Mouse (Mus musculus) left cerebral cortex, adult 2 months (tissue): ENCODE results near the gene Olfr126. TPM values are rescaled to one million over a fixed set of nuclear protein-coding genes. Genes with fewer than 3 reads are reported as not detected.

Experiments used
- DNase-seq, 2 experiments: peaks; one replicate each; pipeline ENCODE4 v3.0.0; 2021 to 2022; ENCODE audit warnings: low spot score in 2 of 2, mixed read lengths in 1 of 2; ENCODE audit errors: extremely low spot score in 1 of 2
- H3K27ac ChIP-seq: fragments of 200-600 bp; 2 replicates; pipeline ENCODE4 v1.8.1; 2022
- H3K4me3 ChIP-seq: fragments of 200-600 bp; 2 replicates; pipeline ENCODE4 v1.8.1; 2022
- CTCF ChIP-seq: fragments of 200-600 bp; IDR thresholded peaks from 2 replicates; pipeline ENCODE4 v1.8.1; 2022; ENCODE audit warnings: antibody characterized with exemption, mild to moderate bottlenecking, moderate library complexity
- intact Hi-C: fragments of 180-260 bp; cut with DNase I; formaldehyde crosslinking; loops from one replicate; pipeline ENCODE4 v1.15.1; 2025
- long read RNA-seq, 2 experiments: library from polyadenylated mRNA; stranded (forward); transcript quantifications; one replicate each; pipeline ENCODE4 v2.0.0; 2021; ENCODE audit warnings: borderline mapping rate in 2 of 2
- total RNA-seq, 2 experiments: library from RNA; stranded (reverse); gene quantifications; 2 replicates each; pipeline ENCODE4 v1.2.3; 2021

The Olfr126 gene
- total RNA-seq, result not detected
- long read RNA-seq, experiment 1, result 0 reads
- long read RNA-seq, experiment 2, result 0 reads

GRCm38 (mm10) chr17:37847183-37847582 lies at the start of gene Olfr126:
TSS of gene Olfr126 (plus strand) at chr17:37847483.
- DNase-seq, result no peak
- Histone ChIP-seq H3K27ac (no peak within 1 kb of the TSS), H3K4me3 (no peak within 1 kb of the TSS)
- no peak for TF ChIP-seq CTCF
- intact Hi-C loops, result no loop called here

- intact Hi-C loops, result no loop called here
- no peak for TF ChIP-seq CTCF
- H3K4me3 ChIP-seq, result no peak within 1 kb of the TSS
- DNase-seq, result no peak
- H3K27ac ChIP-seq, result no peak within 1 kb of the TSS
Observed at GRCm38 (mm10) chr17:37799588-37799987, 47.7 kb upstream of the Olfr126 start, which contains the start of gene Olfr124. TSS of gene Olfr124 (plus strand) at chr17:37799888.

- DNase-seq, result no peak
- Histone ChIP-seq H3K27ac (no peak within 1 kb of the TSS), H3K4me3 (no peak within 1 kb of the TSS)
- intact Hi-C loops, result no loop called here
- no peak for TF ChIP-seq CTCF
Observed at GRCm38 (mm10) chr17:37832649-37833048, 14.6 kb upstream of the Olfr126 start, which contains the start of gene Olfr125. TSS of gene Olfr125 (plus strand) at chr17:37832949.

- intact Hi-C loops, result no loop called here
- TF ChIP-seq CTCF, result no peak
- no peak overlapping the region for H3K27ac ChIP-seq
- DNase-seq, result no peak
- H3K4me3 ChIP-seq, result no peak overlapping the region
Observed at GRCm38 (mm10) chr17:37863901-37864300, 16.6 kb downstream of the Olfr126 start.

- no peak overlapping the region for H3K4me3 ChIP-seq
- no peak for TF ChIP-seq CTCF
- intact Hi-C loops, result no loop called here
- H3K27ac ChIP-seq, result no peak overlapping the region
- no peak for DNase-seq
Observed at GRCm38 (mm10) chr17:37869676-37870205, 22.5 kb downstream of the Olfr126 start.

- no peak for TF ChIP-seq CTCF
- H3K4me3 ChIP-seq, result no peak overlapping the region
- no peak overlapping the region for H3K27ac ChIP-seq
- no peak for DNase-seq
- intact Hi-C loops, result no loop called here
Observed at GRCm38 (mm10) chr17:37873830-37874229, 26.5 kb downstream of the Olfr126 start.

GRCm38 (mm10) chr17:37900137-37900536 lies 52.9 kb downstream of the Olfr126 start, which contains the start of gene Olfr127:
TSS of gene Olfr127 (plus strand) at chr17:37900437.
- Histone ChIP-seq H3K4me3 (no peak within 1 kb of the TSS), H3K27ac (no peak within 1 kb of the TSS)
- no peak for DNase-seq
- no peak for TF ChIP-seq CTCF
- intact Hi-C loops, result no loop called here

Other genes with a start within 250 kb of the Olfr126 start
- gene Olfr115, start 220.4 kb upstream of the Olfr126 start, total RNA-seq, result not detected
- not detected for gene Olfr116, start 220.3 kb upstream of the Olfr126 start, total RNA-seq
- gene Olfr117, start 183.7 kb upstream of the Olfr126 start, total RNA-seq, result not detected
- gene Olfr118, start 180.5 kb upstream of the Olfr126 start, total RNA-seq, result not detected
- not detected for gene Olfr119, start 150.9 kb upstream of the Olfr126 start, total RNA-seq
- not detected for gene Olfr120, start 125.7 kb upstream of the Olfr126 start, total RNA-seq
- not detected for gene Olfr121, start 98.6 kb upstream of the Olfr126 start, total RNA-seq
- not detected for gene Olfr122, start 78.9 kb upstream of the Olfr126 start, total RNA-seq
- not detected for gene Olfr123, start 54.0 kb upstream of the Olfr126 start, total RNA-seq
- gene Olfr124, start 47.6 kb upstream of the Olfr126 start, total RNA-seq, result not detected
- not detected for gene Olfr125, start 14.5 kb upstream of the Olfr126 start, total RNA-seq
- gene Olfr127, start 53.0 kb downstream of the Olfr126 start, total RNA-seq, result not detected
- not detected for gene Olfr128, start 73.1 kb downstream of the Olfr126 start, total RNA-seq
- not detected for gene Olfr761, start 105.6 kb downstream of the Olfr126 start, total RNA-seq
- gene Olfr129, start 212.6 kb downstream of the Olfr126 start, total RNA-seq, result not detected
- gene Olfr130, start 216.4 kb downstream of the Olfr126 start, total RNA-seq, result not detected
- not detected for gene Olfr131, start 241.2 kb downstream of the Olfr126 start, total RNA-seq